Mouse (Mus musculus) midbrain, postnatal 0 days (tissue): ENCODE measurements around the gene Hexdc. TPM values are rescaled to one million over a fixed set of nuclear protein-coding genes. Genes with fewer than 3 reads are reported as not detected.
A peak's percentile ranks its signal among the peaks of the same experiment; 100 is the strongest.

Experiments used
- ATAC-seq: fragments of 200-750 bp; cut with Nextera tagmentation; 2 replicates; pipeline ENCODE4 v1.8.0; 2017; ENCODE audit warnings: moderate number of reproducible peaks, mild to moderate bottlenecking, moderate TSS enrichment, moderate library complexity; ENCODE audit not compliant: low FRiP score
- DNase-seq: peaks from one replicate; pipeline ENCODE4 v3.0.0-alpha.2; 2015; ENCODE audit warnings: low spot score
- H3K27ac ChIP-seq: fragments of 300-500 bp; sonication (generic); 2 replicates; pipeline ENCODE4 v1.5.1; 2014; ENCODE audit warnings: low read depth, mild to moderate bottlenecking, low read length, mixed read lengths
- H3K27me3 ChIP-seq: fragments of 300-500 bp; sonication (generic); 2 replicates; pipeline ENCODE4 v1.6.1; 2014; ENCODE audit warnings: low read length, control low read depth, mixed read lengths; ENCODE audit not compliant: insufficient read depth
- H3K36me3 ChIP-seq: fragments of 300-500 bp; sonication (generic); 2 replicates; pipeline ENCODE4 v1.6.1; 2014; ENCODE audit warnings: low read length, control low read depth, mixed read lengths; ENCODE audit not compliant: insufficient read depth
- H3K4me1 ChIP-seq: fragments of 300-500 bp; sonication (generic); 2 replicates; pipeline ENCODE4 v1.6.1; 2014; ENCODE audit warnings: mild to moderate bottlenecking, control low read depth, antibody characterized with exemption, low read length, mixed read lengths; ENCODE audit not compliant: insufficient read depth
- H3K4me2 ChIP-seq: fragments of 300-500 bp; sonication (generic); 2 replicates; pipeline ENCODE4 v1.6.1; 2014; ENCODE audit warnings: low read depth, mild to moderate bottlenecking, low read length, mixed read lengths; ENCODE audit not compliant: poor library complexity, severe bottlenecking
- H3K4me3 ChIP-seq: fragments of 300-500 bp; sonication (generic); 2 replicates; pipeline ENCODE4 v1.5.1; 2014; ENCODE audit warnings: low read depth, mild to moderate bottlenecking, low read length, moderate library complexity
- H3K9ac ChIP-seq: fragments of 300-500 bp; sonication (generic); replicated peaks from 2 replicates; pipeline ENCODE4 v1.6.1; 2014; ENCODE audit warnings: mild to moderate bottlenecking, low read length, moderate library complexity, mixed read lengths; ENCODE audit not compliant: poor library complexity, severe bottlenecking
- H3K9me3 ChIP-seq: fragments of 300-500 bp; sonication (generic); 2 replicates; pipeline ENCODE4 v1.6.1; 2016; ENCODE audit warnings: low read length, control low read depth
- CTCF ChIP-seq: IDR thresholded peaks from 2 replicates; pipeline ENCODE4 v1.5.1; 2016; ENCODE audit warnings: antibody characterized with exemption, mild to moderate bottlenecking
- WGBS: fragments of 180-500 bp; shearing (Covaris S2); extraction: QIAGEN DNeasy Blood & Tissue Kit; methylation state at CpG from one replicate; pipeline ENCODE4 v1.1.7; 2014; 5-methylcytosine and 5-hydroxymethylcytosine counted together
- polyA plus RNA-seq: library from polyadenylated mRNA; unstranded; fragments of >200 nt; fragmentation: Nextera tagmentation; extraction: Ambion mirVana; gene quantifications from 2 replicates; pipeline ENCODE4 v1.2.1, GENCODE M21; 2015
- total RNA-seq: library from RNA; depleted of rRNA; stranded (reverse); fragments of >200 nt; gene quantifications from 2 replicates; pipeline ENCODE4 v1.2.3, GENCODE M21; 2014

Gene Hexdc
- total and polyA plus RNA-seq, 2 experiments from 2014 or later, result 38.1 to 87.4 TPM

DNA sequence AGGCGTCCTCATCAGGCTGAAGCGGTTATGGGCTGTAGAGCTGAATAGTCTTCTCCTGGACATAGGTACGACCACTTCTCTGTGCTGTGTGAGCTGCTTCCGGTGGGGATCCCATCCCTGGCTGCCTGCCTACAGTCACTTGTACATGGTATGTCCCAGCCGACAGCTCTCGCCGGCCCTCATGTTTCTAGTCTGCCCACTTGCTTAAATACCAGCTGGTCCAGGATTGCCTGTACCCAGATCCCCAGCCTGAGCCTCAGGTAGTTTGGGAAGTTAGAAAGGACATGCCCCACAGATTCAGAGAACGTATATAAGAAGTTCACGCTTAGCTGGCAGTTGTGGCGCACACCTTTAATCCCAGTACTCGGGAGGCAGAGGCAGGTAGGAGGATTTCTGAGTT lies 15.5 kb downstream of the Hexdc start:
- Histone ChIP-seq H3K9me3 (no peaks in the 10 kb centered on the region), H3K36me3 (peaks cover 73% of the 10 kb centered on the region), H3K9ac (no peak overlapping the region), H3K4me3 (no peak overlapping the region), H3K4me2 (no peak overlapping the region), H3K27ac (no peak overlapping the region), H3K4me1 (no peaks in the 10 kb centered on the region), H3K27me3 (no peaks in the 10 kb centered on the region)
- 93% methylated on average over 11 of the region's 11 CpGs for WGBS
- DNase-seq (no peak), ATAC-seq (no peak)
- no peak for TF ChIP-seq CTCF

- Histone ChIP-seq H3K27ac (no peak overlapping the region), H3K9ac (no peak overlapping the region), H3K4me3 (no peak overlapping the region), H3K9me3 (no peaks in the 10 kb centered on the region), H3K27me3 (no peaks in the 10 kb centered on the region), H3K36me3 (peaks cover 78% of the 10 kb centered on the region), H3K4me1 (no peaks in the 10 kb centered on the region), H3K4me2 (no peak overlapping the region)
- no peak for TF ChIP-seq CTCF
- WGBS, result 87% methylated on average over 5 of the region's 5 CpGs
- no peak for DNase-seq
- ATAC-seq, result no peak
Measured at GRCm38 (mm10) chr11:121220771-121221170, 16.5 kb downstream of the Hexdc start.

GRCm38 (mm10) chr11:121221321-121222010 lies 17.2 kb downstream of the Hexdc start:
- Histone ChIP-seq H3K36me3 (peaks cover 80% of the 10 kb centered on the region), H3K4me2 (no peak overlapping the region), H3K4me3 (no peak overlapping the region), H3K27me3 (no peaks in the 10 kb centered on the region), H3K4me1 (no peaks in the 10 kb centered on the region), H3K9ac (no peak overlapping the region), H3K27ac (no peak overlapping the region), H3K9me3 (no peaks in the 10 kb centered on the region)
- 94% methylated on average over 6 of the region's 6 CpGs for WGBS
- TF ChIP-seq CTCF, result no peak
- DNase-seq (no peak), ATAC-seq (no peak)

DNA sequence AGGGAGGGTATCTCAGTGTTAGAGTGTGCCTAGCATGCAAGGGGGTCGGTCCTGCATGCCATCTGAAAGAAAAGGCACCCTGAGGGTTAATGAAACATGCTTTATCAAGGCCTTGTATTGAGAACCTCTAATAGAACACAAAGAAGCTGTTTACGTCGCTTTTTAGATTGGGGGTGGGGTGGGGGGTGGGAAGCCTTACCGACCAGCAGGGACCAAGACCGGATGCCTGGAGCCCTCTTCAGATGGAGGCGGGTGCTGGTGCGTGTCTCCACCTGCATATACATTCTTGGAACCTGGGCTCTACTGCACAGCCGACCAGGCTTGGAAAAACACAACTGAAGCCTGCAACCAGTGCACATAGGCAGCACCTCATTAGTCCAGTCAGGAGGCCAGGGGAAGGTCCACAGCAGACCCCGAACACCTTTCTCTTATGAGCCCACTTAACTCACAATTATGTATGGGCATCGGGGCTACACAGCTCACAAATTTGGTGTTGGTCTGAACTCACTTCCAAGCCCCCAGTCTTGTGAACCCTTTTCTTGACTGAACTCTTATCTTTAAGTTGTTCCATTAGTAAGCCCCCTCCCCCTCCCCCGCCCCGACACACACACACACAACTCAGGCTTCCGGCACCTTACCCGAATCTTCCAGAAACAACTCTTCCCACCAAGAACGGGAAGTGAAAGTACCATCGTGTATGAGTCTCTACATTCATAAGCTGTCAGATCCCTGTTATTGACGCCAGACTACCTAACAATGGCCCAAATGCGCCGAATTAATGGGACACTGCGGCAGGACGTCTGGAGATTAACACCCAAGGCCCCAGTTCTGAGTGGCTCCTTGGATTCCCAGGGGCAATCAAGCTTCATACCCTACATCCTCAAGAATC lies 24.1 kb downstream of the Hexdc start:
- DNase-seq (no peak), ATAC-seq (no peak)
- no peak for TF ChIP-seq CTCF
- H3K27me3 ChIP-seq, result no peaks in the 10 kb centered on the region
- H3K9ac ChIP-seq, result peak overlapping the region; percentile 59
- 25% methylated on average over 21 of the region's 21 CpGs for WGBS
- peaks cover 28% of the 10 kb centered on the region for H3K36me3 ChIP-seq
- peak overlapping the region; percentile 68 for H3K4me2 ChIP-seq
- peak overlapping the region; percentile 68 for H3K4me3 ChIP-seq
- peak overlapping the region; percentile 62 for H3K27ac ChIP-seq
- H3K9me3 ChIP-seq, result no peaks in the 10 kb centered on the region
- peaks cover 8% of the 10 kb centered on the region for H3K4me1 ChIP-seq

DNA sequence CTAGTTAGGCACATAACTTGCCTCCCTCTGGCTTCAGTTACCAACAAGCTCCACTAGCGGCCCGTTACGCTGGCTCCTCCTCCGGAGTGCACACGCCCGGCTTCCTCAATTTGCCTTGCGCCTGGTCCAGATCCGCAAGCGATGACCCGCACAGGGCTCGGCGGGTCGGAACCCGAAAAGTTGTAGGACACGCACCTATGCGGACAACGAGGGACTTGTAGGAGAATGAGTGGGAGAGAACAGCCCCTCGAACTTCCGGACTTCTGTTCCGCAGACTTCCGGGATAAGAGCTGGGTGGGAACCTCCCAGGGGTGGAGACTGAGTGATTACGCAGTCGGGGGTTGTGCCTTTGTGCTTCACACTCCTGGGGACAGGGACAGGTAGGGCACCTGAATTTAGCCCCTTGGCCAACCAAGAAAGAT lies 24.8 kb downstream of the Hexdc start, which contains the start of gene Cybc1:
TSS of gene Cybc1 (minus strand) at position 305 of the 422 bp plus-strand sequence.
- peak; percentile 29; the same call in 1 of the 2 replicates for TF ChIP-seq CTCF
- Histone ChIP-seq H3K27ac (peak within 1 kb of the TSS; percentile 62), H3K4me3 (peak within 1 kb of the TSS; percentile 68), H3K9ac (peak within 1 kb of the TSS; percentile 59), H3K36me3 (peaks cover 22% of the 10 kb centered on the region), H3K27me3 (no peaks in the 10 kb centered on the region), H3K4me2 (peak within 1 kb of the TSS; percentile 68), H3K4me1 (peaks cover 8% of the 10 kb centered on the region), H3K9me3 (no peaks in the 10 kb centered on the region)
- DNase-seq, result peak; percentile 78
- peak; percentile 83 for ATAC-seq
- under 1% methylated on average over 23 of the region's 23 CpGs for WGBS

DNA sequence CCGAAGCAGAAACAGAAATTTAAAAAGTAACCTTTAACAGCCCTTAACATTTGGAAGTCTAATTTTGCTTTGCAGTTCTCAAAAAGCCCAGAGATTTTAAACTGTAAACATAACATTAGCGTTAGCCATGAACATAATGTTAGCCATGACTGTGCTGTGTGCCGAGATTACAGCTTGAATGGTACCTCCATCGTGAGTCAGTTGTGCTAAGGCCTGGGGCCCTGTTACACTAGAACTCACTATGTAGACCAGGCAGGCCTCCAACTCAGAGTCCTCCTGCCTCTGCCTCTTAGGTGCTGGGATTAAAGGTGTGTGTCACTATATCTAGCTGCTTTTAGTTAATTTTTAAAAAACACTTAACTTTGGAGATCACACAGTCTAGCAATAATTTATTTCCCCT lies 27.0 kb downstream of the Hexdc start:
- WGBS, result 77% methylated on average over 4 of the region's 4 CpGs
- H3K4me1 ChIP-seq, result peaks cover 9% of the 10 kb centered on the region

More for the DNA sequence above, 27.0 kb downstream of the Hexdc start:
- Histone ChIP-seq H3K36me3 (peaks cover 5% of the 10 kb centered on the region; the same call in 1 of the 2 replicates), H3K27me3 (no peaks in the 10 kb centered on the region), H3K4me2 (no peak overlapping the region), H3K9ac (no peak overlapping the region), H3K4me3 (no peak overlapping the region), H3K27ac (no peak overlapping the region), H3K9me3 (no peaks in the 10 kb centered on the region)
- no peak for ATAC-seq
- no peak for DNase-seq
- no peak for TF ChIP-seq CTCF
